Mouse (Mus musculus): ENCODE data around the gene Leng1.

- no peak for TF ChIP-seq USF1 (IDR thresholded peaks at IDR 0.05; ENCODE audit: low read depth)
- no peak for TF ChIP-seq CTCF (IDR thresholded peaks at IDR 0.05; ENCODE audit: control insufficient read depth, insufficient read depth, insufficient read length)
- TF ChIP-seq MYOG (IDR thresholded peaks at IDR 0.05; ENCODE audit: control insufficient read depth, extremely low read depth, insufficient read length) = no peak
- no peak for TF ChIP-seq MAX (IDR thresholded peaks at IDR 0.05)
- no peak for TF ChIP-seq CEBPB (IDR thresholded peaks at IDR 0.05; ENCODE audit: low read depth)
- no peak for TF ChIP-seq FOSL1 (IDR thresholded peaks at IDR 0.05; ENCODE audit: insufficient read depth, low read length, poor library complexity, severe bottlenecking)
- no peak for TF ChIP-seq MYOD1 (IDR thresholded peaks at IDR 0.05; ENCODE audit: control insufficient read depth, insufficient read length, low read depth)
Measured at GRCm38 (mm10) chr7:3617242-3617995, 48.2 kb downstream of the Leng1 start, which contains the start of gene Ndufa3.

Data from C2C12 (cell line).